Mouse (Mus musculus) cerebellum, adult 11-12 months (tissue): ENCODE results near the gene Nup160.

Source experiments
- DNase-seq: peaks from one replicate; pipeline ENCODE4 v3.0.0; 2022

Nup160 gene

DNA sequence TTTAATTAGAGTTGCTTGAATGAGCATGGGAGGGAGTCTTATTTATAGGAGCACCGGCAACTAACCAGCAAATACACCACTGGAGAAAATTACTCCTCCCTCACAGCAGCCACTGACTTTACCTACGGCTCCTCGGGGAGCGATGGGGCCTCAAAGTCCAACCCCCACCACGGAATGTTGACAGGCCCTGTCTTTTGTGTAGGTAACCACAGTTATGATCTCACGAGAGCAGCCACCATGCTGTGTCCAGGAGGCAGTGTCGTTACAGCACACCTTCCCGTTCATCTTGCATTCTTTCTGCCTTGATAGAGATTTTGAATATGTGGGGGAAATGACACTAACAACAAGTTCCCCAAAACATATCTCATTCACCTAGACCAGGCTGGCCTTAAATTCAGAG lies at the start of gene Nup160:
Nup160 (plus strand) TSS at position 209 of the 400 bp plus-strand sequence.
- no peak for DNase-seq

DNA sequence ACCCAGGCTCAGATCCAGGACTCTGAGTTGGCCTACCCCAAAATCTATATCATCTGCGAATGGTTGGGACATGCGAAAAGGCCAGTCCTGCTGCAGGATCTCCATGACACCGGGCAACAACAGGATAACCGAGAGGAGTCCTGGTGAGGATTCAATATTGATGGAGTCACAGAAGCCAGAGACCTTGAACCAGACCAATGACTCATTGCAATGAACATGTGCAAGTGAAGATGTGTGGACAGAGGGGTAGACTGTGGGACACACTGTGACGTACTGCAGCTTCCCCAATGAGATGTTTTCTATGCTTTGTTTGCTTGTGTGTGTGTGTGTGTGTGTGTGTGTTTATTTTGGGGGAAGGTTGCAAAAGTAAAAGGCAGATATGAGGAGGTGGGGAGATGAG lies 48.8 kb upstream of the Nup160 start:
- DNase-seq, result no peak

DNA sequence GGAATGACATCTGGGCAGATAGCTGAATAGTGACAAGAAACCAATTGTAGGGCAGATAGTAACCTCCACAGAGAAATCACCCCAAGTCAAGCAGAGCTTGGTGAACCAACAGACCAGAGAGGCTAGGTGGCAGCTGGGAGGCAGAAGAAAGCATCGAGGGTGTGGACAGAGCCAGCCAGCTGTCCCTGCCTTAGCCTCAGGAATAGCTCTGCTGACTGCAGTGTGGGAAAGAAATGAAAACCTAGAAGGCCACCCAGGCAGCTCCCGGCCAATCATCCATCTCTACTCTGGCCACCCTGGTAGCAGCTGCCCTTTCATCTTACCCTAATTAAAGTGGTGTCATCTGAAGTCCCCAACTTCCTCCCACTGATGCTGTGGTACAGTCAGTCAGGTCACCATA lies 47.5 kb upstream of the Nup160 start:
- DNase-seq, result no peak

DNA sequence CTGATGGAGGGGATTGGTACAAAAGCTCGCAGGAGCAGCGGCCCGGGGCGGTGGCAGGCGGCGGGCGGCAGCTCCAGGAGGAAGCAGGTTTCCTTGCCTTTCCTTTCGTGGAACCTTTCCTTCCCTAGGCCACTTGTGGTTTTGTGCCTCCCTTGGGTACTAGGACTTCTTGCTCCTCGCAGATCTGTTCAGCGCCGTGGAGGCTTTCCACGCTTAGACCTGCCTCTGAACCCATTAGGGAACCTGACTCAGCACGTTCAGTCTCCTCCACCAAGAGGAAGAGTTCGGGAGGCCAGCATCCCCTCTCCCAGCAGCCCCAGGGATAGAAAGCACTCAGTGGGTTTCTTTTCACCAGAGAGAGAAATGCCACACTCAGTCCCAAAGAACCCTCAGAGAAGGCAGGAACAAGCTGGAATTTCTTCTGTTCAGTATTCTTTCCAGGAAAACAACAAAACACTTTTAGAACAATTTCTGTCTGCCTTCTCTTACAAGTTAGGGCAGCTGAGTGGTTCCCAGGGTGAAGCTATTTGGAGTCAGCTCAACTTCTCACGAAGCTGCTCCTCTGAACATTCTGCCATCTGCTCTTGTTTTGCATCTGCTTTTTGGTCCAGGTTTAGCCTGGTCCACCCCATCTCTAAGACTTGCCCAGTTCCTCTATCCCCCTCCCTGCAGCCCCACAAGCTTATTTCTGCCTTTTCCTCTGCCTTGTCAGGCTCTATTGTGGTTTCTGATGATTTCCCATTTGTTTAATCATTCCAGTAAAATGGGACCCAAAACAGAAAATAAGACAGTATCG lies 44.9 kb upstream of the Nup160 start:
- no peak for DNase-seq

DNA sequence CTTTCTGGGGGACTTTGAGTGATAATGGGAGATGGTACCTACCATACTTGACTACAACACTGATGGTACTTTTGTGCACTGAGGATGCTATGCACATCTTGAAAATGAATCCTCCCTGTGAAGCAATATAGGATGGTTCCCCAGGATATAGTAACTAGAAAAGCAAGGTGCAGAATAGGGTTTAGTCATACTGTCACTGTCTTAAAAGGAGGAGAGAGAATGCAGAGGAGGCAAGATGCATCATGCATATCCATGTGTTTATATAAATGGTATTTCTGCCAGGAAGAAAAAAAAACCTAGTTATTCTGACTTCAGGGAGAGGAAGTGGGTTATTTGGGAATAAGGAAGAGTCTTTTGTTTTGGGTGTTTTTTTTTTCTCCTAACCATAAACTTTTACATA lies 42.3 kb upstream of the Nup160 start:
- DNase-seq, result no peak

DNA sequence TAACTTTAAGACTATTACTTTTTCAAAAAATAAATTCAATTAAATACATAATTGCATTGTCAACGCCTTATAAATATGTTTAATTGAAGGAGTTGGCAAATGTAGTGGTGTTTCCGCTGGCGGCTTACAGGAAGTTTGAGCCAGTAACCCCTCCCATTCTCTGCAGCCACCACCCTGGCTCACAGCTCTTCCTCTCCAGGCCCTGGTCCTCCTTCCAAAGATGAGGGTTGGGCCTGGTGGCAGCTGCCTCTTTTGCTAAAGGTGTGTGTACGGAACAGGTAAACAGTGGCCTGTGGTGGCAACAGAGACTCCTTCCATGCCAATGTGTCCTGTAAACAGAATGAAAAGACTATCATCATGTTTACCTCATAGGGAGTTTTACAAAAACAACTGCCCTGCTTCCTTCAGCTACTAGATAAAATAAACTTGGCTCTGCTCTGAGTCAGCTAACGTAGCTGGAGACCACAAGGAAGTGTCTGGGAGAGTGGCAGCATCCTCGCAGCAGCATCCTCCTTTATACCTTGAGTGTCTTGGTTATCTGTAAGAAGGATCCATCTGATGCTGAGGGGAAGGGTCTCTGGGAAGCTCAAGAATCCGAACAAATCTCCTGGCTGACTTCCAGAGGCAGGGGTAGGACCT lies 41.8 kb upstream of the Nup160 start:
- no peak for DNase-seq

DNA sequence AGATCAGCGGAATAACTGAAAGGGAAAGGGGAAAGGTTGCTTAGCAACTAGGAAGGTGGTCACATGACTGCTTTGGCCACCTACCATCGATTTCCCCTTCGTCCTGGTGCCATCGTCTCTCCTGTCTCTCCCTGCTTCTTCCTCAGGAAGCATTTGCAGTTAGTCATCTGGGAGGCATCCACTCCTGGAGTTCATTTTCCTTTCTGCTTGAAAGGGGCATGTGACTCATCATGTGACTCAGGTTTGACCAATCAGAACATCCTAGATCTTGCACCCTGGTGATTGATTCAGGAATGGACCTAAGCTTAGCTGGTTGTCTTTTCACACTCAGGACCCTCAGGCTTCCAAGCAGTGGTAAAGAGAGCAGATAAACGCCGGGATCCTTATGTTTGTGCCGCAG lies 40.2 kb upstream of the Nup160 start:
- DNase-seq, result no peak

DNA sequence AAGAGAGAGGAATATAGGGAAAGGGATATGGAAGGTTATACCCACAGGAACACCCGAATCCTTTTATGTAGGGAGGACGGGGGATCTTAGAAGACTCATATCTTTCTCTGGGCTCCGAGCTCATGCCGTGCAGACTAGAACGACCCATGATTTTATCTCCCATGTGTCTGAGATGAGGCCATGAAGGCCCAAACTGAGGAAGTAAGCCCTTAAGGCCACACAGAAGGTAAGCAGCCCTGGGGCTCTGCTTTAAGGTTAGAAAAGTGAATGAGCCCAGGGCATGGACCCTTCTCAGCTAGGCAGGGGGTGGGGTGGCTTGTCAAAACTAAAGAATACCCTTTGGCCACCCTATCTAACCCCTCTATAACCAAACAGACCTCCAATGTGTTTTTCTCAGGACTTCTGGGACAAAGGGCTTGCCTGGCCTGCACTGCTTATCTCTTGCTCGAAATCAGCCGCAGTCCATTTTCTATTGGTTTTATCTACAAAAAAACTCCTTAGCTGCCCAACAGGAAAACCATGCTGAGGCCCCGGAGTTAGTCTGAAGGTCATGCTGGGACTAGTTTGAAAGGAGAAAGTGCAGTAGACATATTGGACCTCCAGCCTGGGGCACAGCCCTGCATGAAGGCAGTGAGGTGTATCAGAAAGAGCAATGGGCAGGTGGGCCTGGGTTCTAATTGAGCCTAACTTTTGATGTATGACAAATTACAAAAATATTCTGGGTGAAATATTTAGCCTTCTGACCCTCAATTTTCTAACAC lies 37.8 kb upstream of the Nup160 start:
- DNase-seq, result no peak

DNA sequence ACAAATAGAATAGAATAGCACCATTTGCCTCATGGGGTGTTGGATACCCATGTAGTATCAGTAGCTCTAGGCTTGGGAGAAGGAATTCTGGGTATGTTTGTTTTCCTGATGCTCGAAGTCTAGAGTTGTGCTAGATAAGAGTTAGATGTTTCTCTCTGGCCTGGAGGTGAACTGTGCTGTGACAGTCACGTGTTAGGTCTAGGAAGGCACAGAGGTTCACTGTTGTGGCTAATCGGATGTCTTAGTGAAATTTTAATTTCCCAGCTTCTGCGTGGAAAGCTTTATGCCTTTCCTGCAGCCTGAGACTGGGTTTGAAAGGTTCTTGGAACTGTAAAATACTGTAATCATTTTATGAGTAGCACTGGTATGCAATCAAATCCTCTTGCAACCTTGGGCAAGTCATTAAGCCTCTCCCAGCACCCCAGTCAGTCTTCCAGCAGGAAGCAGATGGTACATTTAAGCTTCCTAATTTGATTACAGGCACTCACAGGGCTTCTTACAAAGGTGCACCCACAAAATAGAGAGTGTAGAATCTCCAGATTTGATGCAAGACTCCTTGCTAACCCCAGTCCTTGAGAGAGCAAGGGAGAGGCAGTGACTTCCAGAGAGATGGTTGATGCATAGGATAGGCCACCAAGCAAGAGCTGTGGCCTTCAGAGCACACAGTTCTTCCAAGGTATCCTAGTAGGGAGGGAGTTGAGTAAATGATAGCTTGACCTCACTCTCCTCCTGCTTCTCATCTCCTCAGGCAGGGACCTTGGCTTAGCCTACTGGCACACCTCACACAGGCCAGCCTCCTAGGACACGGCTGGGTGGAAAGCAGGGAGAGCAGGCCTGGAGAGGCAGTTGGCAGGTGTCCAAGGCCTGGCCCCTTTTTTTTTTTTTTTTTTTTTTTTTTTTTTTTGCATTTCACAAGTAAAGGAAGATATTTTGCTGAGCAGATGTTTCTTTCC lies 37.0 kb upstream of the Nup160 start:
- no peak for DNase-seq

DNA sequence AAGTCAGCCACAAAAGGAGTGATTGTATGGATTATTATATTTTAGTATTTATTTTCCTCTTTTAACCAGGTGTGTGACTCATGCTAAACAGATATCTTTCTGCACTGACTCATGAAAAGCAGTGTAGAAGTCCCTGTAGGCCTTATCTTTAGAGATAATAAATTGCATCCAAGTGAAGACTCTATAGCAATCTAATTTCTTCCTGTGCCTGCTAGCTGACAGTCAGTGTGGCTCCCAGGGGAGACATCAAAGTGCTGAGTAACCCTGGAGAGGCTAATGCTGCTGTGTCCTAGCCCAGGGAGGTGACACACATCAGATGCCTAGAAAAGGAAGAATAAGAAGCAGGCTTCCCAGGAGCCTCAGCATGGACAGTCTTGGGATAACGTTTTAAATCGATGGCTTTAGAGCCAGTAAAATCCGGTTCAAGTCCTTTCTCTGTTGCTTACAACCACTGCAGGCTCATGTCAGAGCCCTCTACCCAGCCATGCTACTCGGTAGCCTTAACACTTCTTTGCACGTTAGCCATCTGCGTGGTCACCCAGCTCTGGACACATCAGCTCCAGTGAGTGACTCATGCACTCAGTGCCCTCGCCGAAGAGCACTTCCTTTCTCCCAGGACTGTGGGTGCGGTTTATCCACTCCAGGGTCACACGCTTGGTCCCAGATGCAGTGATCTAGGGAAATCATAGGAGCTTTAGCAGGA lies 35.9 kb upstream of the Nup160 start:
- no peak for DNase-seq

DNA sequence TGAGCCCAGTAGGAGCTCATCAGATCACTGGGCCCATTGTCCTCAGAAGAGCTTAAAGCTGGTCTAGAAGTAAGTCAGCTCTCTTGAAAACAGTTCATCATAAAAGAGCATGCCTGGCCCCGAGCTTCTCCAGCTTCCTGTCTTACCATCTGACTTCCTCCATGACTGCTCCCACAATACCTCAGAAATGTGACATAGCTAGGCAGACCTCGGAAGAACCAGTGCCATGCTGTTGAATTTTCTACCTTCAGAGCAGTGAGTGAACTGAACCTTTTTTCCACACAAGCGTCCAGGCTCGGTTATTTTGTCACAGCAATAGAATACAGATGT lies 35.3 kb upstream of the Nup160 start:
- DNase-seq, result no peak

DNA sequence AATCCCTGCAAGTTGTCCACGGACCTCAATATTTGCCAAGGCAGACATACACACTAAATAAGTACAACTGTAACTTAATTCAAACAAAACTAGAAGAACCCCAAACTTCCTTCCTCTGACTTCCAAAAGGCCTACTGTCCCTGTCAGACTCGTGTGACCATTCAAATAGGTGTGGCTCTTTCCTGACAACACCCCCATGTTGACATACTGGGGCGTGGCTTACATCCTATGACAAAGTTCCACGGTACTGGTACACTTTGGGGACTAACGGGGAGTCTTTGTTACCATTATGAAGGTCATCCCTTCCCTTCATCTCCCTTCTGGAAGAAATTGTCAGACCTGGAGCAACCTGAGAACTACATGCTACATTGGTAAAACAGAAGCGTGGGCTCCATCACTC lies 29.9 kb upstream of the Nup160 start:
- DNase-seq, result no peak

DNA sequence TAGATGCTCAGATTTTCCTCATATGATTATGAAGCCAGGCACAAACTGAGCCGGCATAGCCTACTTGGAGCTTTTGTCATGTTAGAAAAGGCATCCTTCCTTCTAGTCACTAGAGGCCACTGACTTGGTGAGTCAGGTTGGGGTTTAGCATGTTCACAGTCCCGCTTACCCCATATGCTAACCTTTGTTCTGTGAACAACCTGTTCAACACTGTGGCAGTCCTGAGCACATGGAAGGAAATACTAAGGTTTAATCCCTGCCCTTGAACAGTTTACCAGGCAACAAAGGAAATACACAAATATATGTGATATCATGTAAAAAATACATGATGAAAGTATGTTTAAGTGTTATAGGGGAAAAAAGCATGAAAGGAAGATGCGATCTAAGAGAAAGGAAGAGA lies 27.6 kb upstream of the Nup160 start:
- no peak for DNase-seq

DNA sequence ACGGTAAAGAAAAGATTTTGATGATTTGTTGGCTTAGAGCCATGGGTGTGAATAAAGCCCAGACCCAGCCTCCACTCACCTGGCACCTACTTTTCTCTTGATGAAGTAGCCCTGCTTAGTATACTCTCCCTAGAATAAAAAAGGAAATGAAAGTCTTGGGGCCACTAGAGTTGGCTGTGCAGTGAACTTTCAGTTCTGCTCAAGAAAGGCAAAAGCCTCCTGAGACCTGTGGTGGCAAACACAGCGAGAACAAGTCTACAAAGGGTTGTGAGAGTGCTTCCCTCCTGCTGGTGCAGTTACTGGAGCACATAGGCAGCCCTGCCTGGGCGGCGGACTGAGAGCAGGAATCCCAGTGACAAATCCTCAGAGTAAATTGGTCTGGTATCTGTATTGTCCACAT lies 27.1 kb upstream of the Nup160 start:
- no peak for DNase-seq

DNA sequence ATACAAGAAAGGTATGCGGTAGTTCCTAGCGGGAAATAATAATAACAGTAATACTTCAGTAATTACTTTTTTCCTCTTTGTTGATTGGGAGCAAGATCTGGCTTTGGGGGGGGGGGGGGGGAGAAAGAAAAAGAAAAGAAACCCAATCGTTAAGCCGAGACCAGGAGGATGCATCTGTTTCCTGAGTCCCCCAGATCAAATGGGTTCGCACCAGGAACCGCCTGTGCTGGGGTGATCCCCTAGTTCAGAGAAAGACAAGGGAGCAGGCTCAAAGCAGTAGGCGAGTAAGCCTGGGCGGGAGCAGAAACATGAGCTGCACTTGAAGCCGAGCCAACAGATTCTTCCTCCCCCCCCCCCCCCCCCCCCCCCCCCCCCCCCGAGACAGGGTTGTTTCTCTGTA lies 24.9 kb upstream of the Nup160 start:
- DNase-seq, result no peak

DNA sequence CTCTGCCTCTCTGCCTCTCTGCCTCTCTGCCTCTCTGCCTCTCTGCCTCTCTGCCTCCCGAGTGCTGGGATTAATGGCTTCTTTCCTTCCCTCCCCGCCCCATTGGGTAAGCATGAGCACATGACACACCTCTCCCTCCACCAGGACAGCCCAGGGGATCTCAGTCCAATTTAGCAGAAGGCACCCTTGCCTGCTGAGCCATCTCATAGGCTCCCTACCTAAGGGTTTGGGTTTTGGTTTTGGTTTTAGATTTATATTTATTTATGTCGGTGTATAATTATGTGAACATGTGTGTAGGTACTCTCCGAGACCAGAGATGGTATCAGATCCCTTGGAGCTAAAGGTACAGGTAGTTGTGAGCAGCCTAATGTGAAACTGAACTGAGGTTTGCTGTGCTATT lies 24.0 kb upstream of the Nup160 start:
- no peak for DNase-seq

DNA sequence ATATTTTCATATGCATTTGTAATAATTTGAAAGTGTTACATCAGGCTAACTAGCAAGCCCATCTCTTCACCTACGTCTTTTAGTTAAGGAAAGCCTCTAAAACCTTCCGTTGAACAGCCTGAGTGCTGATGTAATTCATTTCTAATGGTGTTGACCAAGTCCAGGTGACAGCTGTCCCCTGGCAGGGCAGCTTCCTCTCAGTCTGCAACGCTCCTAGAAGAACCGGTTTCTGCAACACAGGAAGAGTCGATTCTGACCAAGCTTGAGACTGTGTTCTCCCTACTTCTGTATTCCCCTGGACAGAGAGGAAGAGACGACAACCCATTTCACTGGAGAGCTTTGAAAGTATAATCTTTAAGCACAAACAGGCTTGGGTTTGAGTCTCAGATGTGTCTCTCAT lies 21.6 kb upstream of the Nup160 start:
- no peak for DNase-seq

DNA sequence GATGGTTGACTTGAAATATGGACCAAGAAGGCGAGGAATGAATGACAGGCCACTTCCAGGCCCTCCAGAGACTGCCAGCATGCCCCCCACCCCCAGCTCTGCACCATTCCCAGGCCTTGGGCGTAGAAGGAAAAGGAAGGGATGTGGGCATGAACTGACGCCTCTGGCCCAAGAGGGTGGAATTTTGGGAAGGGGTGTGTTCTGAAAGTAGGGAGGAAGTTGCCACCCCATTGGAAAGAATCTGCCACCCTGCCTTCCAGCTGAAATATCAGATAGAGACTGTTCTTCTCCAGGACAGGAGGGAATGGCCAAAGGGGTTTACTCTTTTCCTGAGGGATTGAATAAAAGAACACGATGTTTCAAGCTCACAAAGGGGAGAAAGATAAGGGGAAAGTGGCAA lies 18.4 kb upstream of the Nup160 start:
- DNase-seq, result no peak

DNA sequence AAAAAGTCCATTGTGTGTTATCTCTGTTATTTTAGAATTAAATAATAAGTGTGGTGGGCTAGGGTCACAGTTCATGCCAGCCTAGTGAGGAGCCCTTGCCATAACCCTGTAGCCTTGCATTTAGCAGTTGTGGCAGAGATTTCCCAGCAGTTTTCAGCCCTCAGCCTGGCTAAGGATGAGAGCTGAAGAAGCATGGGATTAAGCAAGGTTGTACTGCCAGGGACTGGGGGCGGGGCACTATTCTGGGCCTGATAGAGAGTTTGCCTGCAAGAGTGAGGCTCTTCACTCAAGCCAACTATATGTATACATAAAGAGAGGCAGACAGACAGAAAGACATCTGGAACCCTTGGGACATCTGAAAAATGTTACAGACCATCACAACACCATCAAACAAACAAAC lies 18.0 kb upstream of the Nup160 start:
- no peak for DNase-seq

DNA sequence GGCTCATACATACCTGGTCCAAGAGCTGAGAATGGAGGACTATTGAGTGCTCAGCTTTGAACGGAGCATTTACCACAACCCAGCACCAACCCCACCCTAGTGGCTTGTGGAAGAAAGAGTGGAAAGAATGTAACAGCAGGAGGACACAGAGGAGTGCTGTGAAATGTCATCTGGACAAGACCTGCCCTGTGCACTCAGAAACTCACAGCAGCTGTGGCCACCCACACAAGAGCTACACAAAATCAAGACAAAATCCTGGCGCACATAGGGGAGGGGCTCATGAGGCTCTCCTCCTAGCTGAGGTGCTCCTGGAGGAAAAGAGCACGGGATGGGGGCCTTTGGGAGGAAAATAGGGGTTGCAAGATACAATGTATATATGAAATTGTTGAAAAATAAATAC lies 17.4 kb upstream of the Nup160 start:
- no peak for DNase-seq

DNA sequence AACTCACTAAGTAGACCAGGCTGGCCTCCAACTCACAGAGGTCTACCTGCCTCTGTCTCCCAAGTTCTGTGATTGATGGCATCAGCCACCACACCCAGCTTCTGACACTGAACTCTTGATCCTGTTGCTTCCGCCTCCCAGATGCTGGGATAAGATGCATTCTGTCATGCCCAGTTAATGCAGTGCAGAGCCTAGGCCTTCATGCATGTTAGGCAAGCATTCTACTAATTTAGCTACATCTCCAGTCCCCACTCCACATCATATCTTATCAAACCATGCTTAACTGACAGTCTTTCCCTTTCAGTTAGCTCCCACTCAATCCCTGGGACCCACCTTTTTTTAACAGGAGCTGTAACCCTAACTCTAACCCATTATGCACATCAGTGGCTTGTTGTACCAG lies 16.1 kb upstream of the Nup160 start:
- DNase-seq, result no peak

DNA sequence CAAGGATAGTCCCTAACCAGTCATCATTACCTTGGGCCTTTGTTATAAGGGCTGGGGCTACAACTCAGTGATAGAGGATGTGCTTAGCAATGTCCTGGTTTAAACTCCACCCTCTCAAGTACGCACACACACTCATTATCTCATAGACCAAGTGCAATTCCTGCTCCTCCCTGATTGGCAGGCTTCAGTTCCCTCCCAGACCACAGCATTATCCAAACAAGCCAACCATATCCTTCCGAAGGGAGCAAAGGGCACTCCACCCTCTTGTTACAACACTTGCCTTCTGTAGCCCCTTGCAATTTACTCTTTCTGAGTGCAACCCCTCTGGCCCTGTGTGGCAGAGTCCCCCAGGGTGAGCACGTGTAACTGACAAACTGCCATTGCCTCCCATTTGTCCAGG lies 15.6 kb upstream of the Nup160 start:
- DNase-seq, result no peak
